Mouse (Mus musculus): ENCODE measurements around the gene Scap. TPM values are rescaled to one million over a fixed set of nuclear protein-coding genes. Genes with fewer than 3 reads are reported as not detected.
"Not testable (repeated sequence)": the region's sequence is repeated elsewhere in the genome, so short reads cannot be mapped to it uniquely, and the experiment has no call there.

Scap gene
- polyA plus RNA-seq, 1 experiment from 2014 or later = 57.3 TPM

DNA sequence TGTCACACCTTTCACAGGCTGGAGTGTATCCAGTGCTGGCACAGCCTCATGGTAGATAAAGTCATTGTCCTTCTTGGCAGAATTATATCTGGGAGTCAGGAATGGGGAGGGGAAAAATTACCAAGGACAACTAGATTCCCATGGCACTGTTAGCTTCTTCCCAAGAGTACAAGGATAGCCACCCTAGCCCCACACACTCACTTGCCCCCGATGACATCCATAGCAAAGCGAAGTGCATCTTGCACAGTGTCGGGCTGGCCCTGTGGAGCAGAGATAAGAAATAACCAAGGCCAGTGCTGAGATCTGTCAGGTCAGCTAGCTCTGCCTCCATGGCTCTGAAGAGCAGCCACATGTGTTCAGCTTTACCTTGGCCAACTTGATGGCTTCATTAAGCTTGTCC lies 57.8 kb downstream of the Scap start:
- Histone ChIP-seq H3K9me3 (replicated peaks) (no peaks in the 10 kb centered on the region), H3K27ac (replicated peaks) (no peak overlapping the region), H3K9ac (replicated peaks) (no peak overlapping the region), H3K4me1 (no peaks in the 10 kb centered on the region), H3K4me2 (no peak overlapping the region), H3K4me3 (replicated peaks) (no peak overlapping the region), H3K27me3 (replicated peaks) (no peaks in the 10 kb centered on the region), H3K36me3 (peaks cover 93% of the 10 kb centered on the region)
- no peak for ATAC-seq (ENCODE audit: low FRiP score)
- WGBS = 95% methylated on average over 3 of the region's 3 CpGs

DNA sequence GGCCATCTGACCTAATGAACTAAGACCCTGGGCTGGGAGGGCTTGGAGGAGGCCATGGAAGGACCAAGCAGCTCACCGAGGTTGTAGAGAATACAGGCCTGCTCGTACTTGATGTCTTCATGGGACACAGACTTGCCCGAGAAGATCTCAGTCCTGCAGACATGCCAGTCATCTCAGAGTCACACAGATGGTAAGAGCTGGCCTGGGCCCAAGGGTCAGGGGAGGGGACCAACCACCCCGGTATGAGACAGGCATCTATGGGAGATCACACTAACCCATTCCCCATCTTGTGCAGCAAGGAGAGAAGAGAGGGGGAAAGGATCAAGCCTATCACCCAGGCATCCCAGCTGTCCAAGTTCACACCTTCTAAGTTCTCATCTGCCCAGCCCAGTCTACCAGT lies 60.2 kb downstream of the Scap start:
- Histone ChIP-seq H3K4me2 (no peak overlapping the region), H3K36me3 (peaks cover 86% of the 10 kb centered on the region), H3K9ac (replicated peaks) (no peak overlapping the region), H3K27ac (replicated peaks) (no peak overlapping the region), H3K4me1 (no peaks in the 10 kb centered on the region), H3K27me3 (replicated peaks) (no peaks in the 10 kb centered on the region), H3K9me3 (replicated peaks) (no peaks in the 10 kb centered on the region), H3K4me3 (replicated peaks) (no peak overlapping the region)
- no peak for ATAC-seq (ENCODE audit: low FRiP score)
- 91% methylated on average over 4 of the region's 4 CpGs for WGBS

DNA sequence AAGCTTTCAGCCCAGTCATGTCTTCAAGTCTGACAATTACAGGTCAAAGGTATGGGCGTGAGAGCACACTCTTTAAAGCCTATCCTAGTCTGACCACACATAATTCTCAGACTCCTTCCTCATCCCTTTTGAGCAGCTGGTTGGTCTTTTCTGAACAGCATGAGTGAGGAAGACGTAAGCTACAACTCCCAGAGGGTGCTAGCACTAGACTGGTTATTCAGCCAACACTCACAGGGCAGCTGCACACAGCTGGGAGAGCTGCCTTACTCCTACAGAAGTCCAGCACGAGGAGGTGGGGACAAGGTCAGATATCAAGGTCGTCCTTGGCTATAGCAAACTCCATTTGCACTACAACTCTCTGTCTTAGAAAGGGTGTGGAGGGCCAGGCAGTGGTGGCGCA lies 67.6 kb downstream of the Scap start:
- H3K4me2 ChIP-seq = no peak overlapping the region
- no peak overlapping the region for H3K27ac ChIP-seq (replicated peaks)
- WGBS = 89% methylated on average over 5 of the region's 5 CpGs
- peaks cover 5% of the 10 kb centered on the region for H3K4me1 ChIP-seq
- peaks cover 20% of the 10 kb centered on the region for H3K36me3 ChIP-seq
- no peak for ATAC-seq (ENCODE audit: low FRiP score)
- H3K4me3 ChIP-seq (replicated peaks) = no peak overlapping the region
- H3K27me3 ChIP-seq (replicated peaks) = no peaks in the 10 kb centered on the region
- H3K9ac ChIP-seq (replicated peaks) = no peak overlapping the region
- H3K9me3 ChIP-seq (replicated peaks) = no peaks in the 10 kb centered on the region

DNA sequence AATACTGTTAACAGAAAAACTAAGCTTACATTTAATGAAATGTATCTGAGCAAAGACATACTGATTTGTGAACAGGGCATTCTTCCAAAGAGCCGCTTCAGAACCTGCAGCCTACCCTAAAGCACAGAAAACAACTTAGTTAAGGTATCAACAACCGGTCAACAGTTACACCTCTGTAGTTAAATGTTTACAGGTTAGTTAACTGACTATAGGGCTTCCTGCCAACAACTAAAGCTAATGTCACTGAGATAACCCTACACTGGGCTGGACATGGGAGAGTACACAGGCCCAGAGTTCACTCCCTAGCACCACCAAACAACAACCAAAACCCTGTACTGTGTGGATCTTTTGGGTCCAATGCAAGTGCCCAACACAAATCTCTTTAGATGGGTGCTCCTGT lies 69.6 kb downstream of the Scap start:
- peaks cover 7% of the 10 kb centered on the region; the same call in 1 of the 2 replicates for H3K36me3 ChIP-seq
- no peak overlapping the region for H3K4me2 ChIP-seq
- ATAC-seq (ENCODE audit: low FRiP score) = no peak
- peaks cover 21% of the 10 kb centered on the region for H3K4me1 ChIP-seq
- WGBS = 99% methylated on average over 2 of the region's 2 CpGs
- H3K4me3 ChIP-seq (replicated peaks) = no peak overlapping the region
- no peak overlapping the region for H3K27ac ChIP-seq (replicated peaks)
- H3K9ac ChIP-seq (replicated peaks) = no peak overlapping the region
- H3K9me3 ChIP-seq (replicated peaks) = no peaks in the 10 kb centered on the region
- H3K27me3 ChIP-seq (replicated peaks) = no peaks in the 10 kb centered on the region

DNA sequence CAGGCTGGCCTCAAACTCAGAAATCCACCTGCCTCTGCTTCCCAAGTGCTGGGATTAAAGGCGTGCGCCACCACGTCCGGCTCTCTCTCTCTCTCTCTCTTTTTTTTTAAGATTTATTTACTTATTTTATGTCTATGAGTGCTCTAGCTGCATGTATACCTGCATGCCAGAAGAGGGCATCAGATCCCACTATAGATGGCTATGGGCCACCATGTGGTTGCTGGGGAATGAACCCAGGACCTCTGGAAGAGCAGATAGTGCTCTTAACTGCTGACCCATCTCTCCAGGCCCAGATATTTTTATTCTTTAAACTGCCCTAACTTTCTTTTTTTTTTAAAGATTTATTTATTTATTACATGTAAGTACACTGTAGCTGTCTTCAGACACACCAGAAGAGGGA lies 70.2 kb downstream of the Scap start:
- WGBS = 76% methylated on average over 4 of the region's 4 CpGs
- not testable (repeated sequence) for H3K36me3 ChIP-seq; H3K4me2 ChIP-seq; H3K9me3 ChIP-seq (replicated peaks); H3K27ac ChIP-seq (replicated peaks); H3K27me3 ChIP-seq (replicated peaks); ATAC-seq (ENCODE audit: low FRiP score); H3K9ac ChIP-seq (replicated peaks); H3K4me3 ChIP-seq (replicated peaks)
- H3K4me1 ChIP-seq = peaks cover 21% of the 10 kb centered on the region

DNA sequence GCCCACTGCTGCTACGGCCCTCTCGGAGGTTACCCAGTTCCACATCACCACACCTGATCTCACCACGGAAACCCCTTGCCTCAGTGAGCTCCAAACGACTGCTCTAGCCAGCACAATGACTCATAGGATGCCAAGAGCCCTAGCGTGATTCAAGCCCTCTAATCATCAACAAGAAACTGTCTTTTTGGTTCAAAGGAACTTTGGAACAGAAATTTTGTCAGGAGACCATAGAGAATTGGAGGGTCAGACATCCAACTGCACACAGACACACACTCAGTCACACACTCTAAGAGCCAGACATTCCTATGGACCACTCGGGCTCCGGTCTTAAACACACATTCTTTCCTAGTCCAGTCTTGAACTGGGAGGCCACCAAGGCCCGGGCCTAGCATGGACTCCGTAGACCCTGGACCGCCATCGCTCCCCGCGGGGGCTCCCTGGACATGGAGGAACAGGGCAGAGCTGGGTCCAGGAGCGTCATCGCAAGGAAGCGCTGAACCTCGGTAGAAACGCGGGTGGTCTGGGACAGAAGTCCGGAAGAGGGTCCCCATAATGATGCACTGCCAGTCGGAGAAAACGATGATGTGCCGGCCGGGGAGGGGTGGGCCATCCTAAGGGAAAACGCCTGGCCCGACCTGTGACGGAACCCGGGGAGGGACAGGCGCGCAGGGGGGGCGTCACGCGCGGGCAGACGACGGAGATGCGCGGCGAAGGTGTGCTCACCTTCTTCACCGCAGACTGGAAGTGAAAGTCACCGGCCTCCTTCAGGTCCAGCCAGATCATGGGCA lies 74.4 kb downstream of the Scap start:
- WGBS = 2% methylated on average over 41 of the region's 41 CpGs
- no peaks in the 10 kb centered on the region; the same call in 1 of the 2 replicates for H3K36me3 ChIP-seq
- peak overlapping the region; percentile 91 for H3K9ac ChIP-seq (replicated peaks)
- peak overlapping the region; percentile 94 for H3K4me2 ChIP-seq
- peak overlapping the region; percentile 84 for H3K27ac ChIP-seq (replicated peaks)
- H3K4me3 ChIP-seq (replicated peaks) = peak overlapping the region; percentile 83
- peak; percentile 72 for ATAC-seq (ENCODE audit: low FRiP score)
- H3K27me3 ChIP-seq (replicated peaks) = no peaks in the 10 kb centered on the region
- H3K4me1 ChIP-seq = peaks cover 28% of the 10 kb centered on the region
- H3K9me3 ChIP-seq (replicated peaks) = no peaks in the 10 kb centered on the region

DNA sequence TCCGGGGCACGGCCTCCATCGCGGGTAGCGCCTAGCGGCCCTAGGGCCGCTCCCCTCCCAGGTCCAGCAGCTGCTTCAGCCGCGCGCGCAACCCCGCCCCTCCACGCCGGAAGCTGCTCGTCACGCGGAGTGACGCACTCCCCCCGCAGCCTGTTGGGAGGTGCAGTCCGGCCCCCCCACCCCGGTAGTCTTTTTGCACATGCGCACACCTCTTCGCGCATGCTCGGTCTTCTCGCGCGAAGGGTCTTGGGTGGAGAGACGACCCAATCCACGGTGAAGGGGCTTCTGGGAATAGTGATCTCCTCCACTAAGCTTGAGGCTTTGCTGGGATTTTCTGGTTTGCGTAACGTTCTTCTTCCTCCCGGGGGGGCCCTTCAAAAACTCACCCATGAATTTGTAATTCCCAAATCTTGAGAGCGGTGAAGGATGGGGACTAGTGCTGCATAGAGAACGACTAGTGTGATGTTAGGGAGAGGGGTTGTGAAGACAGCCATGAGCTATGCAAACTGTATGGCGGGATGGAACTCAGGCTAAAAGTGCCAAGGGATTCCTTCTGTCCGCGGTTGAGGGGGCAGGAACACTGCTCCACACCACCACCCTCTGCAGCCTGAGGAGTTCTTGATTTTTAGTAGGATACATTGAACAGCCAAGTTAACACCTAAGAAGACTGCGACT lies 75.1 kb downstream of the Scap start, which contains the start of gene Ptpn23:
Ptpn23 (minus strand) TSS at position 115 of the 675 bp plus-strand sequence.
- Histone ChIP-seq H3K36me3 (no peaks in the 10 kb centered on the region; the same call in 1 of the 2 replicates), H3K4me3 (replicated peaks) (peak within 1 kb of the TSS; percentile 83), H3K4me1 (peaks cover 28% of the 10 kb centered on the region), H3K9me3 (replicated peaks) (no peaks in the 10 kb centered on the region), H3K4me2 (peak within 1 kb of the TSS; percentile 94), H3K9ac (replicated peaks) (peak within 1 kb of the TSS; percentile 91), H3K27ac (replicated peaks) (peak within 1 kb of the TSS; percentile 89), H3K27me3 (replicated peaks) (no peaks in the 10 kb centered on the region)
- under 1% methylated on average over 39 of the region's 39 CpGs for WGBS
- ATAC-seq (ENCODE audit: low FRiP score) = peak; percentile 95

DNA sequence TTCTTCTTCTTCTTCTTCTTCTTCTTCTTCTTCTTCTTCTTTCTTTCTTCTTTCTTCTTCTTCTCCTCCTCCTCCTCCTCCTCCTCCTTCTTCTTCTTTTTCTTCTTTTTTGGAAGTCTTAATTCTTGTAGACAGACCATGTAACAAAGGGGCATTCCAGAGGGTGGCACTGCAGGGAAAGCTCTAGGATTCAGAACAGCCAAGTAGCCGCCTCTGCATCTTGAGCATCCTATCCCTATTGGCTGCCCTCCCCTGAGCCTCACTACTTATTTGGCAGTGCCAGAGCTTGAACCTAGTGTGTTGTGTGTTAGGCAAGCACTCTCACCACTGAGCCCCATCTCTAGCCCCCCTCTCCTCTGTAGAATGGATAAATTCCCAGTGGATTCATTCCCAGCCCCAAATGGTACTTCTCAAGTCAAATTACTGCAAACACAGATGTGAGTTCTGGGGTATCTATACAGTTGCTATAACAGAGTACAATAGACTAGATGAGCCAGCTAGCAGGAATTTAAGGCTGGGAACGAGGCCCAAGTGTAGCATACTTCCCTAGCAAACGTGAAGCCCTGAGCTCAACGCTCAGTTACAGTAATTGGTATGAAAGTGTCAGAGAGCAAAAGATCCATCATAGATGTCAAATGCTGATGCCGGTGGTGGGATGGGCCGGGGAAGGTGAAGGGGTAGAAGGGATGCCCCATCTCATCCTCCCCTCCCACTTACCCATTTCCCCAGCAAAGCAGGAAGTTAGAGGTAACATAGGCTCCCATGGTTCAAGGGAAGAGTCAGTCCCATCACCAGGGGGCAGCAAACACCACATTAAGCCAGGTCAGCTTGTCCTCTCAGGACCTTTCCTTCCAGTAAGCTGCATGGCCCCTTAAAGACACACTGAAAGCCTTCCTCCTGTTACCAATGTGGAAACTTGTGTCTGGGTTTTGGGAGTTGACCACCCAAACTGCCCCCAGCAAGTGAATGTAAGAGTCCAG lies 78.1 kb downstream of the Scap start:
- WGBS = 46% methylated on average over 6 of the region's 6 CpGs

DNA sequence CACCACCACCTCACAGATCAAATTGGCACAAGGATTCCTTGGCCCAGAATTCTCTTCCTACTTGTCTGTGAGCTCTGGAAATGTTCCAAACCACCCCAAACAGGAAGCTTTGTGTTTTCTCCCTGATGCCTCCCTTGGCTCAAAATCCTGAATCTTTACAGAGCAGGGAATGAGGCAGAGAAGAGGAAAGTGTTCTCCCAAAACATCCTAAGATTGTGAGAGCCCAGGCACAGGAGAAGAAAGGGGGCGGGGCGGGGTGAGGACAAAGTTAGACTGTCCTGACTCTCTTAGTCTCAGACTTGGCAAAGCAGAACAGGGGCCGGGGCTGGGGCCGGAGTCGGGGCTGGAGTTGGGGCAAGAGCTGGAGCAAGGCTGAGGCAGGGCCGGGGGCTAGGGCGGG lies 79.8 kb downstream of the Scap start:
- no peak overlapping the region for H3K4me3 ChIP-seq (replicated peaks)
- WGBS = 76% methylated on average over 7 of the region's 7 CpGs

More for the DNA sequence above, 78.1 kb downstream of the Scap start:
- Histone ChIP-seq H3K9ac (replicated peaks) (no peak overlapping the region), H3K4me1 (peaks cover 17% of the 10 kb centered on the region), H3K27ac (replicated peaks) (no peak overlapping the region), H3K36me3 (no peaks in the 10 kb centered on the region), H3K4me3 (replicated peaks) (no peak overlapping the region), H3K4me2 (no peak overlapping the region), H3K27me3 (replicated peaks) (no peaks in the 10 kb centered on the region), H3K9me3 (replicated peaks) (no peaks in the 10 kb centered on the region)
- no peak for ATAC-seq (ENCODE audit: low FRiP score)

DNA sequence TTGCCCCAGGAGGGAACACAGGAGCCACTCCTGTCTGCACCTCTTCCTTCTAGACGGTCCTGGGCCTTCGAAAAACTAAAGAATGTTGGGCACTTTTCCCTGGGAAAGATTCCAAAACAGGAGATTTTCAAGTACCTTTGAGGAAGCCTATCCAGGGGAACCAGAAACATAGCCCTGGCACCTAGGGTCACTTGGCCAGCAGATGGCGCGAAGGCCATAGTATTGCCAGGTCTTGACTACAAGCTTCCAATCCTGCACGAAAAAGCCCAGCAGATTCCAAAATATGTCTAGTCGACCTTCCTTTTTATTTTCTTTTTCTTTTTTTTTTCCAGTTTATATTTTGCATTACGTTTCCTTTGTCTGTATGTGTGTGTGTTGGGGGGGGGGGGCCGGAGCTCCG lies 80.7 kb downstream of the Scap start:
- Histone ChIP-seq H3K4me3 (replicated peaks) (no peak overlapping the region), H3K9me3 (replicated peaks) (no peaks in the 10 kb centered on the region), H3K27ac (replicated peaks) (no peak overlapping the region), H3K9ac (replicated peaks) (no peak overlapping the region), H3K4me1 (peaks cover 4% of the 10 kb centered on the region), H3K27me3 (replicated peaks) (no peaks in the 10 kb centered on the region), H3K36me3 (no peaks in the 10 kb centered on the region), H3K4me2 (no peak overlapping the region)
- WGBS = 62% methylated on average over 9 of the region's 9 CpGs
- no peak for ATAC-seq (ENCODE audit: low FRiP score)

More for the DNA sequence above, 79.8 kb downstream of the Scap start:
- no peak overlapping the region for H3K4me2 ChIP-seq
- H3K27me3 ChIP-seq (replicated peaks) = no peaks in the 10 kb centered on the region
- no peaks in the 10 kb centered on the region for H3K36me3 ChIP-seq
- no peak overlapping the region for H3K27ac ChIP-seq (replicated peaks)
- H3K9me3 ChIP-seq (replicated peaks) = no peaks in the 10 kb centered on the region
- no peak for ATAC-seq (ENCODE audit: low FRiP score)
- peaks cover 7% of the 10 kb centered on the region for H3K4me1 ChIP-seq
- no peak overlapping the region for H3K9ac ChIP-seq (replicated peaks)

DNA sequence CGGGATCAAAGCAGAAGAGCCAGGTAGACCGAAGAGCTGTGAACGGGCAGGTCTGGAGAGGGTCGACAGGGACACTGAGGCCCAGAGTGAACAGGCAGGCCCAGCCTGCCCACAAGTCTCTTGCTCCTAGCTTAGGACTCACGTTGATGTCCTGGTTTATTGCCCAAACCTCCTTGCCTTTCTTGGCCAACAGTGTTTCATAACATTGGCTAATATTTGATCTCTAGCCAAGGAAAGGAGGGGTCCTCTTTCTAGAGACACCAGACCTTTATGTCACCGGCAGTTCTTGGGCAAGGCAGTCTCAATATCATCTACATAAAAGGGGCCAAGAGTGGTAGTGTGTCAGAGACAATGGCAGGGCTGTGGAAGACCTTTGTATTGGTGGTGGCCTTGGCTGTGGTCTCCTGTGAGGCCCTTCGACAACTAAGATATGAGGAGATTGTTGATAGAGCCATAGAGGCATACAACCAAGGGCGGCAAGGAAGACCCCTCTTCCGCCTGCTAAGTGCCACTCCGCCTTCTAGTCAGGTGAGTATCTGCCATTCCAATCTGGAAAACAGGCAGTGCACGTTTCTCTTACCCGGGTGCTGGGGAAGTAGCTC lies 86.5 kb downstream of the Scap start, which contains the start of gene Ngp:
Ngp (plus strand) TSS at position 237 of the 602 bp plus-strand sequence.
- Histone ChIP-seq H3K9me3 (replicated peaks) (no peaks in the 10 kb centered on the region), H3K9ac (replicated peaks) (no peak within 1 kb of the TSS), H3K4me2 (no peak within 1 kb of the TSS), H3K4me3 (replicated peaks) (no peak within 1 kb of the TSS), H3K27me3 (replicated peaks) (no peaks in the 10 kb centered on the region), H3K4me1 (no peaks in the 10 kb centered on the region), H3K36me3 (no peaks in the 10 kb centered on the region), H3K27ac (replicated peaks) (no peak within 1 kb of the TSS)
- ATAC-seq (ENCODE audit: low FRiP score) = no peak
- WGBS = 95% methylated on average over 12 of the region's 12 CpGs

Measured in neural tube, embryonic 15.5 days (tissue).